Mouse (Mus musculus) cerebellum, adult 2 months (tissue): ENCODE data around the gene Commd1.

Experiments
- CTCF ChIP-seq: fragments of 200-500 bp; IDR thresholded peaks from 2 replicates; pipeline ENCODE4 v1.5.1; 2011; ENCODE audit warnings: low read depth, mild to moderate bottlenecking, control low read depth, low read length, moderate library complexity, borderline replicate concordance; ENCODE audit not compliant: insufficient read depth
- POLR2A ChIP-seq: fragments of 200-500 bp; IDR thresholded peaks from 2 replicates; pipeline ENCODE4 v1.6.1; 2011; ENCODE audit warnings: low read length, control low read depth, borderline replicate concordance; ENCODE audit not compliant: insufficient read depth

GRCm38 (mm10) chr11:22874747-22875146, 107.4 kb downstream of the Commd1 start:
- TF ChIP-seq POLR2A = no peak
- no peak for TF ChIP-seq CTCF
